Mouse (Mus musculus): ENCODE results near the gene Ino80d.

- TF ChIP-seq GATA1 (IDR thresholded peaks at IDR 0.05; ENCODE audit: low read length), result no peak
- no peak for TF ChIP-seq TAL1 (IDR thresholded peaks at IDR 0.05; ENCODE audit: low read length)
Measured at GRCm38 (mm10) chr1:63032929-63033328, 81.5 kb downstream of the Ino80d start.

Measured in erythroblast, embryonic 14.5 days (primary cell).